Mouse (Mus musculus) brain, adult 2 months (tissue): ENCODE measurements at regions not wholly inside any gene's neighbourhood (a gene's known extent, or its start where the extent isn't known, plus 50 kb on each side); places are given as distances from the start of the nearest gene placed in this dataset.

Experiments used
- DNase-seq: peaks from one replicate; pipeline ENCODE4 v3.0.0; 2011; ENCODE audit warnings: low read depth, low spot score

GRCm38 (mm10) chr8:29913576-29913975, 2466.1 kb downstream of the Poteg start:
- no peak for DNase-seq

- no peak for DNase-seq
Measured at GRCm38 (mm10) chr8:29920486-29920885, 2473.0 kb downstream of the Poteg start.

GRCm38 (mm10) chr8:29928257-29928656, 2480.8 kb downstream of the Poteg start:
- DNase-seq = no peak

- peak; percentile 2 for DNase-seq
Measured at GRCm38 (mm10) chr8:29961322-29961721, 2513.9 kb downstream of the Poteg start.

GRCm38 (mm10) chr8:29976651-29977350, 2529.3 kb downstream of the Poteg start:
- DNase-seq = no peak

- DNase-seq = peak; percentile 57
Measured at GRCm38 (mm10) chr8:29978585-29979505, 2531.4 kb downstream of the Poteg start.

- DNase-seq = no peak
Measured at GRCm38 (mm10) chr8:29992549-29992948, 2545.1 kb downstream of the Poteg start.

GRCm38 (mm10) chr8:29999413-29999812, 2551.9 kb downstream of the Poteg start:
- DNase-seq = no peak
